Mouse (Mus musculus) midbrain, embryonic 16.5 days (tissue): Measurements from ENCODE around the gene Ccdc125. TPM values are rescaled to one million over a fixed set of nuclear protein-coding genes. Genes with fewer than 3 reads are reported as not detected.
A peak's percentile ranks its signal among the peaks of the same experiment; 100 is the strongest.

Experiments
- ATAC-seq: fragments of 200-750 bp; cut with Nextera tagmentation; 2 replicates; pipeline ENCODE4 v1.8.0; 2017; ENCODE audit warnings: moderate TSS enrichment
- H3K27ac ChIP-seq: fragments of 300-500 bp; sonication (generic); 2 replicates; pipeline ENCODE4 v1.5.1; 2014; ENCODE audit warnings: mild to moderate bottlenecking, low read length, mixed read lengths
- H3K27me3 ChIP-seq: fragments of 300-500 bp; sonication (generic); 2 replicates; pipeline ENCODE4 v1.6.1; 2014; ENCODE audit warnings: low read depth, low read length, mixed read lengths; ENCODE audit not compliant: control insufficient read depth, insufficient read depth
- H3K36me3 ChIP-seq: fragments of 300-500 bp; sonication (generic); 2 replicates; pipeline ENCODE4 v1.6.1; 2014; ENCODE audit warnings: mild to moderate bottlenecking, low read length, moderate library complexity, mixed read lengths; ENCODE audit not compliant: control insufficient read depth, insufficient read depth
- H3K4me1 ChIP-seq: fragments of 300-500 bp; sonication (generic); 2 replicates; pipeline ENCODE4 v1.6.1; 2014; ENCODE audit warnings: mild to moderate bottlenecking, low read length, mixed read lengths; ENCODE audit not compliant: control insufficient read depth, insufficient read depth
- H3K4me2 ChIP-seq: fragments of 300-500 bp; sonication (generic); 2 replicates; pipeline ENCODE4 v1.6.1; 2014; ENCODE audit warnings: mild to moderate bottlenecking, low read length, mixed read lengths
- H3K4me3 ChIP-seq: fragments of 300-500 bp; sonication (generic); 2 replicates; pipeline ENCODE4 v1.5.1; 2014; ENCODE audit warnings: low read depth, mild to moderate bottlenecking, low read length, moderate library complexity, mixed read lengths
- H3K9ac ChIP-seq: fragments of 300-500 bp; sonication (generic); 2 replicates; pipeline ENCODE4 v1.6.1; 2014; ENCODE audit warnings: low read depth, low read length, mixed read lengths
- H3K9me3 ChIP-seq: fragments of 300-500 bp; sonication (generic); replicated peaks from 2 replicates; pipeline ENCODE4 v1.6.1; 2014; ENCODE audit warnings: mild to moderate bottlenecking, low read length, mixed read lengths; ENCODE audit not compliant: control insufficient read depth, poor library complexity, severe bottlenecking
- WGBS: fragments of 180-500 bp; shearing (Covaris S2); extraction: QIAGEN DNeasy Blood & Tissue Kit; methylation state at CpG from one replicate; pipeline ENCODE4 v1.1.7; 2014; 5-methylcytosine and 5-hydroxymethylcytosine counted together
- polyA plus RNA-seq: library from polyadenylated mRNA; unstranded; fragments of >200 nt; fragmentation: Nextera tagmentation; extraction: Ambion mirVana; gene quantifications from 2 replicates; pipeline ENCODE4 v1.2.1, GENCODE M21; 2015

Gene Ccdc125
- 1.6 TPM in 2 replicates for polyA plus RNA-seq

- no peaks in the 10 kb centered on the region for H3K9me3 ChIP-seq
- ATAC-seq: peak; percentile 70; the same call in 1 of the 2 replicates
- WGBS: under 1% methylated on average over 44 of the region's 44 CpGs
- peak within 1 kb of the TSS; percentile 77 for H3K4me2 ChIP-seq
- H3K4me3 ChIP-seq: peak within 1 kb of the TSS; percentile 44
- peak within 1 kb of the TSS; percentile 63 for H3K9ac ChIP-seq
- H3K4me1 ChIP-seq: no peaks in the 10 kb centered on the region
- no peaks in the 10 kb centered on the region for H3K27me3 ChIP-seq
- peaks cover 11% of the 10 kb centered on the region for H3K36me3 ChIP-seq
- H3K27ac ChIP-seq: no peak within 1 kb of the TSS
Observed at GRCm38 (mm10) chr13:100669291-100670022, at the start of gene Ccdc125. Ccdc125 (plus strand) TSS chr13:100669717.

DNA sequence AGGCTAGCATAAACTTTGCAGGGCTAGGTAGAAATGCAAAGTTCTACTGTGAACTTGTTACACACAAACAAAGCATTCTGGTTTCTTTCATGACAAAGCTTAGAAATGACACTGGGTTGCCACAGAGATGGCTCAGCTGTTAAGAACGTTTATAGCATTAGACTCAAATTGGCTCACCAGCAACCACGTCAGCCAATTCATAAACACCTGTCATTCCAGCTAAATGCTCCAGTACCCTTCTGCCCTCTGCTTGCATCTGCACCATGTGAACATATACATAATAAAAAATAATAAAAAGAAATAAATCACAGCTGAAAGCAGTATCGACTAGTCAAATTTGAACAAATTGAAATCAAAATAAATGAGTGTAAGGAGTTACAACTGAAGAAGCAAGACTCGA is 47.3 kb upstream of the Ccdc125 start:
- Histone ChIP-seq H3K9ac (no peak overlapping the region), H3K4me2 (no peak overlapping the region), H3K4me1 (no peaks in the 10 kb centered on the region), H3K9me3 (no peaks in the 10 kb centered on the region), H3K27ac (no peak overlapping the region), H3K27me3 (peaks cover 8% of the 10 kb centered on the region), H3K36me3 (peaks cover 42% of the 10 kb centered on the region), H3K4me3 (no peak overlapping the region)
- ATAC-seq: no peak
- WGBS: 86% methylated on average over 4 of the region's 4 CpGs

DNA sequence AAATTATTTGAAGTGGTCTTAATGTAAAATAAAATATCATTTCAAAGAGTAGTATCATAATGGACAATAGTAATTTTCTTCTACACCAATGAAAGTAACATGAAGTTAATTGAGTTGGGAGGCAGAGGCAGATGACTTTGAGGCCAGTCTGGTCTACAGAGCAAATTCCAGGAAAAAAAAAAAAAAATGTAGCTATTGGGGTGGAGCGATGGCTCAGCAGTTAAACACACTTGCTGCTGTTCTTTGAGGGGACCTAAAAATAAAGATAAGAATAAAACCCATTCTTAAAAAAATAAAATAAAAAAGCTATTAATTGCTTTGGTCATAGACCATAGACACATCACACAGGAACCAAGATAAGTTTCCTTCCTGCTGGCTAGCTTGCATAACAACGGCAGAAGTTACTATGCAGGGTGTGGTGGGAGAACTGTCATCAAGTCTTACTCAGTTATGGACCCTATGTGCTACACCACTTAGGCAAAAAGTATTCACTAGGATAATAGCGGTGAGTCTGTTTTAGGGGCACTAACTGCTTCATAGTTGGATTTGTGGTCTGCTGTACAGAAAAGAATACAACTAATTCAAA is 35.3 kb upstream of the Ccdc125 start:
- ATAC-seq: no peak
- H3K4me1 ChIP-seq: no peaks in the 10 kb centered on the region
- H3K9me3 ChIP-seq: no peaks in the 10 kb centered on the region
- no peaks in the 10 kb centered on the region for H3K27me3 ChIP-seq
- H3K4me2 ChIP-seq: no peak overlapping the region
- peaks cover 36% of the 10 kb centered on the region for H3K36me3 ChIP-seq
- 98% methylated on average over 3 of the region's 3 CpGs for WGBS
- H3K9ac ChIP-seq: no peak overlapping the region
- H3K27ac ChIP-seq: no peak overlapping the region
- no peak overlapping the region for H3K4me3 ChIP-seq

DNA sequence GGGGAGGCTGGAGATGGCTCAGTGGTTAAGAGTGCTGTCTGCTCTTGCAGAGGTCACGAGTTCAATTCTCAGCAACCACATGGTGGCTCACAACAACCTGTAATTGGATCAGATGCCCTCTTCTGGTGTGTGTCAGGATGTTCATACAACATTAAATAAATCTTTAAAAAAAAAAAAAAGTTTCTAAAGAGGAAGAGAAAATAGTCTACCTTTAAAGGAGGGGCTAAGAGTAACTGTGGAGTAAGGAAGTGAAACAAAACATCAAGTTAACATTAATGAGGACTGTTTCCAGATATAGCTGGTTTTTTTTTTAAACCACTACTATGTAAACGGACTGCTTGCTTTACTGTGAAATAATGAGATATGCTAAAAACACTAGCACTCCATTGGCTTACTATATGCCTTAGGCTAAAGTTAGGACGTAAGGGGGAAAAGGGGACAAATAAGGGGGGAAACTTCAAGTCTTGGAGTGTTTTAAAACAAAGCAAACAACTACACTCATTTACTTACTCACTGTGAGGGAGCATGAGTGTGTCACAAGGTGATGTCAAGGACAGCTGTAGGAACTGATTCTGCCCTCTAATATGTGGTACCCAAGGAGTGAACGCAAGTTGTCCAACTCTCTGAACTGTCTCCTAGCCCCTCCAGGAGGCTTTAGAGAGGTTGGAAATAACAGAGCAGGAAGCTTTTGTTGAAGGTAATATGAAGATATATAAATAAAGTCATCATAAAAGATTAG is 26.9 kb upstream of the Ccdc125 start:
- Histone ChIP-seq H3K27ac (no peak overlapping the region), H3K4me3 (no peak overlapping the region), H3K27me3 (no peaks in the 10 kb centered on the region), H3K4me1 (no peaks in the 10 kb centered on the region), H3K9me3 (no peaks in the 10 kb centered on the region), H3K9ac (no peak overlapping the region), H3K4me2 (no peak overlapping the region), H3K36me3 (peaks cover 31% of the 10 kb centered on the region)
- ATAC-seq: no peak
- WGBS: 95% methylated on average over 4 of the region's 4 CpGs

DNA sequence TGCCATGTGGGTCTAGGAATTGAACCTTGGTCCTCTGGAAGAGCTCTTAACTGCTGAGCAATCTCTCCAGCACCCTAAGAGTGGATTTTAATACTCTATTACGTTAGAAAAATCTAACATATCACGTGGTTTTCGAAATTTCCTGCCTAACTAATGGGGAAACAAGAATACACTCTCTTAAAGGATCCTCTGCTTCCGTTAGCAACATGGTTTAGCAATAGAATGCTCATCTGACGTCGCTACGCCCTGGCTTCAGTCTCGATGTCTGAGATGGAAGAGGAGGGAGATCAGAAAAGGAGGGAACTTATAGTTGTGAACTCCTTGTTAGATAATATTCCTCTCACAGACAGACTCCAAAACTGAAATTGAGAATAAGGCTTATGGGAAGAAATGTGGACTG is 21.3 kb upstream of the Ccdc125 start:
- ATAC-seq: no peak
- 95% methylated on average over 8 of the region's 8 CpGs for WGBS

DNA sequence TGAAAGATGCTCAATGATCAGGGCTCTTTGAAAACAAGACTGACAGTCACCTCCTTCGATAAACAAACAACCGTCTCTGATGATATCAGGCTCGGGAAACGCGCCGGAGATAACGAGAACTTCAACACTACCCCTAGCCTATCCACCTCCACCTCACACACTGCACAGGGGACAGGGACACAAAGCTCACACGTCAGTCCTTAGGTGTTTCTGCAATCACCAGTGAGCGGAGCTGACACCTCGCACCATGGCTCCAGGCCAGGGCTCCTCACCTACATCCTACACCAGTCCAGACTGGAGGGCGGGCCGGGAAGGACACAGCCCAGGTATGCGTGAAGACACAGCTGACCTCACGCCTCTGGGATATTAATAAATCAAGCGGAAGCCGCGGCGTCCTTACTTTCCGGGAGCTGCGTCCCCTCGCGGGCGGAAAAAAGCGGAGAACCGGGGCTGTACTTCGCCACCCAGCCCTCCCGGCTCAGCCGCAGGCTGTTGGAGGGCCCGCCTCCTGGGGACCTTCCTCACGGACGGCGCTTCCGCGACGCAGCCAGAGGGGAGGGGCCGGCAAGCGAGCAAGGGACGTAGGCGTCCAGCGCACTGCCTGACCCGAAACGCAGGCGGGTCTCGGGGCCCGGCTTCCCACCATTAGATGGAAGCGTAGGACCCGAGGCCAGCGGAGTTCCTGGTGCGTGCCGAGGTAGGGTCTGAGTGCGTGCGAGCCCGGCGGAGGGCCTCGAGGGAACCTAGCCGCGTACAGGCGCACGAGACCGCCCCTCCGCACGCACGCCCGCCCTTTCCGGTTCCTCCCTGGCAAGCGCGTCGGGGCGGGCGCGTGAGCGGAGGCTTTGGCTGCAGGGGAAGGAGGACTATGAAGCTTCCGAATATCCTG is 18.7 kb upstream of the Ccdc125 start, which contains the start of the genes Ak6 and Rad17:
Ak6 (plus strand) TSS at position 430 of the 889 bp plus-strand sequence.
Rad17 (minus strand) TSS at position 502 of the 889 bp plus-strand sequence.
- peaks cover 11% of the 10 kb centered on the region for H3K4me1 ChIP-seq
- H3K4me2 ChIP-seq: peak within 1 kb of the TSS; percentile 85
- no peaks in the 10 kb centered on the region for H3K27me3 ChIP-seq
- H3K27ac ChIP-seq: peak within 1 kb of the TSS; percentile 99
- ATAC-seq: peak; percentile 97
- H3K4me3 ChIP-seq: peak within 1 kb of the TSS; percentile 96
- under 1% methylated on average over 68 of the region's 73 CpGs for whole genome bisulfite sequencing
- no peaks in the 10 kb centered on the region for H3K9me3 ChIP-seq
- peak within 1 kb of the TSS; percentile 85 for H3K9ac ChIP-seq
- H3K36me3 ChIP-seq: peaks cover 9% of the 10 kb centered on the region; the same call in 1 of the 2 replicates

More for the DNA sequence above, 21.3 kb upstream of the Ccdc125 start:
- Histone ChIP-seq H3K4me3 (no peak overlapping the region), H3K36me3 (peaks cover 22% of the 10 kb centered on the region), H3K27ac (no peak overlapping the region), H3K9me3 (no peaks in the 10 kb centered on the region), H3K27me3 (no peaks in the 10 kb centered on the region), H3K4me2 (no peak overlapping the region), H3K9ac (no peak overlapping the region), H3K4me1 (peaks cover 11% of the 10 kb centered on the region)

- no peak for ATAC-seq
Observed at GRCm38 (mm10) chr13:100651439-100652186, 17.9 kb upstream of the Ccdc125 start, which contains the start of gene Taf9. Taf9 (plus strand) TSS chr13:100651579.

GRCm38 (mm10) chr13:100658091-100658490 is 11.4 kb upstream of the Ccdc125 start:
- no peak for ATAC-seq
- H3K27ac ChIP-seq: no peak overlapping the region

More at GRCm38 (mm10) chr13:100651439-100652186, 17.9 kb upstream of the Ccdc125 start, which contains the start of gene Taf9:
- WGBS: under 1% methylated on average over 58 of the region's 63 CpGs
- Histone ChIP-seq H3K27ac (peak within 1 kb of the TSS; percentile 99), H3K27me3 (no peaks in the 10 kb centered on the region), H3K4me1 (peaks cover 11% of the 10 kb centered on the region), H3K4me2 (peak within 1 kb of the TSS; percentile 85), H3K9ac (peak within 1 kb of the TSS; percentile 85), H3K36me3 (0 out of 2 replicates have a peak, but pooled peaks cover 6% of the 10 kb centered on the region), H3K9me3 (no peaks in the 10 kb centered on the region), H3K4me3 (peak within 1 kb of the TSS; percentile 96)

More at GRCm38 (mm10) chr13:100658091-100658490, 11.4 kb upstream of the Ccdc125 start:
- Histone ChIP-seq H3K36me3 (0 out of 2 replicates have a peak, but pooled peaks cover 3% of the 10 kb centered on the region), H3K9me3 (no peaks in the 10 kb centered on the region), H3K27me3 (no peaks in the 10 kb centered on the region), H3K4me1 (no peaks in the 10 kb centered on the region), H3K4me3 (no peak overlapping the region), H3K4me2 (no peak overlapping the region), H3K9ac (no peak overlapping the region)
- WGBS: 96% methylated on average over 5 of the region's 5 CpGs
